Mouse (Mus musculus): ENCODE results near the gene Nr1d1.

- TF ChIP-seq POLR2A (IDR thresholded peaks at IDR 0.05; ENCODE audit: low read depth, low read length) (no peak), CTCF (IDR thresholded peaks at IDR 0.05; ENCODE audit: extremely low read depth, insufficient read length, insufficient replicate concordance, low read depth, low read length) (no peak)
These were observed 9.0 kb upstream of the Nr1d1 start for GRCm38 (mm10) chr11:98784139-98784538.
